Mouse (Mus musculus): Measurements from ENCODE around the gene Soga1.
A peak's percentile ranks its signal among the peaks of the same experiment; 100 is the strongest.

Gene Soga1

DNA sequence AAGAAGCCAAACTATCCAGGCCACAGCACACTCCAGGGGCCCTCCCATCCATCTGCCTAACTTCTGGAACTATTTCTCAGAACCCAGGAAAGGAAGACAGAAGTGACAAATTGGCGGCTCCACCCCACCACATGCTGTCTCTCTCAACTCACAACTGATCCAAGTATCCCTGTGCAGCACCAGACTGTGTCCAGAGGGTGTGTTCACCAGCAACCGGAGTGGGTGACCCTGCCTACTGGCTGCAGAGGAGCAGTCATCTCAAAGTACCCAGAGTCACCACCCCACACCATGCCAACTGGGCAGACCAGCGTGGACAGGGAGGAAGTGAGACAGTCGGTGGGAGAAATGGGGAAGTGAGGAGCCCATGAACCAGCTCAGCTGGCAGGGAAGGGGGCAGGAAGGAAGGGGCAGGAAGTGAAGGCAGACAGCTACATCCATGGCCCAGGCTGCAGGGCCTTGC, 15.8 kb downstream of the Soga1 start:
- no peak for DNase-seq (ENCODE audit: low spot score)

DNA sequence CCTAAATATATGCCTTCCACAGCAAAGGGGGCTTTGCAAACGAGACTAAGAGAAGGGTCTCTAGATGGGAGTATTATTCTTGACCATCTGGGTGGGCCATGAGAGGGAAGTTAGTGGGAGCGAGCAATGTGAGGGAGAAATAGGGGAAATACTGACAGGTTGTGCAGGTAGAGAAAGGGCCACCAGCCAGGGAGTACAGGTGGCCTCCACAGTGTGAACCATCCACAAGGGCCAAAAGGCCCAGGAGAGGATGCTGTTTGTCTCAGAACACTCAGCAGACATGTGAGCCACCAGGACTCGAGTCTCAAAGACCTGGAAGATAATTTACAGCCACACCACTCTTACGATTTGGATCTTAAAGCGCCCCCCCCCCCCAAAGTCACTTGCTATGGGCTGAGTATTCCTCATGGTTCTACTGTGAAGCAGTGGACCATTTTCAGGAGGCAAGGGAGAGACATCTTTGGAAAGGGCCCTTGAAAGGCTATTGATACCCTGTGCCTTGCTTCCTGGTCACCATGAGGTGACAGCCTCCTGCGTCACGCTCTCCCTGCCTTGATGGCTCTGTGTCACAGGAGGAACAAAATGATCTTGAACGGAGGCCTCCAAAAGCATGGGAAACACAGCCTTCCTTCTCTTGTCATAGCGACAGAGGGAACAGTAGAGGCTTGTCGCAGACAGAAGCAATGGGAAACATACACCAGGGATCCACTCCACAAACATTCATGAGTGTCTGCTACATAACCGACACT, 18.3 kb downstream of the Soga1 start:
- no peak for DNase-seq (ENCODE audit: low spot score)

DNA sequence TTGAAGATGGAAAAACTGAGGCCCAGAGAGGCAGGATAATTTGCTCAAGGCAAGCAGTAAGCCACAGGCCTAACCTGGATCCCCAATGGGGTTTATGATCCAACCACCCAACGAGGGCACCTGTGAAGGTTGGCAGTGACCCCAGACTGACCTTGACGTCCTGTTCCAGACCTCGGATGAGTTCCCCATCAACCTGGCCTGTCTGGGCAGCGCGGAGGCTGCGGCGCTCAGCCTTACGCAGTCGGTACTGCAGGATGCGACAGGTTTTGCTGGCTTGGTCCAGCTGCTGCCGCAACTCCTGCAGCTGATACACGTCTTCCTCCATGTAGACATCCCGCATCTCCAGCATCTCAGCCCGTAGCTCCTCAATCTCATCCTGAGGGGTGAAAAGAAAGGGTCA, 19.0 kb downstream of the Soga1 start:
- DNase-seq (ENCODE audit: low spot score), result no peak

DNA sequence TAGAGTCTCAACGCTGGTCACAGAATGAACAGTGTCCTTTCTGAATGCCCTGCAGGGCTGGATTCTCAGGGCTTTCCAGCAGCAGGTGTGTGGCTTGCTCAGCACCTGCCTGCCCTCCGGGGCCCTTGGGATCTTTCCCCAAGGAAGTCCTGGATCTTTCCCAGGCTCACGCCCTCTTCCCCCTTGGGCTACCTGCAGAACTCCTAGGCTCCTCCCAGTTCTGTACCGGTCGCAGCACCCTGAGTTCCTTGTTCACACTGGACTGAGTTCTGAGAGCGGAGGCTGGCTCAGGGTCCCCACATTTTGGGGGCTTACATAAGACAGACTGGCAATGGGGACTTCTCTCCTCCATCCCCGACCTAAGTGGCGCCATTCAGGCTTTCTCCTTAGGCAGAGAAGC, 19.9 kb downstream of the Soga1 start:
- no peak for DNase-seq (ENCODE audit: low spot score)

DNA sequence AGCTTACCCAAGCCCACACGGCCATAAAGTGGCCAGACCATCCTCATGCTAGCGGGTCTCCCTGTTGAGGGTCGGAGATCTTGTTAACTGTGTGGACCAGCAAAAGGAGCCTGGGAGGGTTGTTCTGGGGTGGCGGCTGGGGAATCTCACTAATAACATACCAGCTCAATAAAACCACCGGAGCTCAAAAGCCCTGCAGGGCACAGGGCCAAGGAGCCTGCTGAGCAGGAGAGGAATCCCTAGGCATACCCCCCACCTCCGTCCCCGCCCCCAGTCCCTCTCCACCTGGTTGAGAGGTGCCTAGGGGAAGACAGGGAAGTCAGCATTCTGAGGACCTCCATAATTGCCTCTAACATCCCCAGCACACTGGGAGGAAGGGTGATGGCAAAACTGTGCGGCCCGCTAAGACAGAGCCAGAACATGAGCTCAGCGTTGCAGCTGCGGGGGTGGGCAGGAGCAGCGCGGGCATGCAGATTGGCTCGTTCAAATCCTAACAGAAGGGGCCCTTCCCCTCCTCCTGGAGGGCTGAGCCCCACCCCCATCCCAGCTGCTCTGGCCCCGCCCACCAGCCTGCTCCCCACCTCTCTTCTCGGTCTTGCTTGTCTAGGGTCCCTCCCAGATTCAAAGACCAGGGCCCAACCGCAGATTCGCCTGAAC, 20.6 kb downstream of the Soga1 start:
- peak; percentile 62 for DNase-seq (ENCODE audit: low spot score)

DNA sequence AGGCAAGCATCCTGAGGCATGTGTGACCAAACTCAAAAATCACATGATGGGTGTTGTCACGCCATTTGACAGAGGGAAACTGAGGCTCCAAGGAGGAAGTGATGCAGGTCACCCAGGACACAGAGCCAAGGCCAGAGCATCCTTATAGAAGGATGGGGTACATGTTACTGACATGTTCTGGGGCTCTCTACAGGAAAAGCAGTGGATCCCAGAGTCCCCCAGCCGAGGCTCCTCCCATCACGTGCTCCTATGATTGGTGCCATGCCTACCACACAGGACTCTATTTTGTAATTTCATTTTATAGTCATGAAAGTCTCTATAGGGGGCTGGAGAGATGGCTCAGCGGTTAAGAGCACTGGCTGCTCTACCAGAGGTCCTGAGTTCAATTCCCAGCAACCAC, 21.3 kb downstream of the Soga1 start:
- no peak for DNase-seq (ENCODE audit: low spot score)

DNA sequence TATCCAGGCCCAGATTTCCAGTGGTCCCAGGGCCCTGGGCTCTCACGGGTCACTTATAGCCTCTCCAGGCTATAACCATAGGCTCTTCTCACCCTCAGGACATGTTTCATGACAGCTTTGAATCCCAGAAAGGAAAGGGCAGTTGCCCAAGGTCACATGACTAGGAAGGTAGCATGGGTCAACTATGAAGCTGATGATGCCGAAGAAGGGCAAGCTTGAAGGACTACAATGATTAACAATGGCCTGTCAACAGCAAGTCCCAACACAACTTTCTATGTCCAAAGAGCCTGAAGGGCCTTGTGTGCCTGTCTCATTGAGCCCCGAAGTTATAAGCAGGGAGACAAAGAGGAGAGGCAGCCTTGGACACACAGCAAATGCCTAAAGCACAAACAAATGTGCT, 21.9 kb downstream of the Soga1 start:
- DNase-seq (ENCODE audit: low spot score), result no peak

DNA sequence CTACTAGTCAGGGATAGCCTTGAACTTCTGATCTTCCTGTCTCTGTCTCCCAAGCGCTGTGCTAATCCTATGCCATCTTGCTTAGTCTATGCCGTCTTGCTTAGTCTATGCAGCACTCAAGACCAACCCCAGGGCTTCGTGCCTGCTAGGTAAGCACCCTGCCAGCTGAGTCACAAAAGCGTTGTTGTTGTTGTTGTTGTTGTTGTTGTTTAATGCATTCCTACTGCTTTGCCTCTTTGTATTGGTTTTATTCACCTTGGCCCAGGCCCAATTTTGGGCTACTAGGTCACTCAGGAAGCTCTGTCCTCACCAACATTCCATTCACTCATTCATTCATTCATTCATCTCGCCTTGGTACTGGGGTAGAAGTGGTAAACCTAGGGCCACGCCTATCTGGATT, 23.3 kb downstream of the Soga1 start:
- DNase-seq (ENCODE audit: low spot score), result no peak

DNA sequence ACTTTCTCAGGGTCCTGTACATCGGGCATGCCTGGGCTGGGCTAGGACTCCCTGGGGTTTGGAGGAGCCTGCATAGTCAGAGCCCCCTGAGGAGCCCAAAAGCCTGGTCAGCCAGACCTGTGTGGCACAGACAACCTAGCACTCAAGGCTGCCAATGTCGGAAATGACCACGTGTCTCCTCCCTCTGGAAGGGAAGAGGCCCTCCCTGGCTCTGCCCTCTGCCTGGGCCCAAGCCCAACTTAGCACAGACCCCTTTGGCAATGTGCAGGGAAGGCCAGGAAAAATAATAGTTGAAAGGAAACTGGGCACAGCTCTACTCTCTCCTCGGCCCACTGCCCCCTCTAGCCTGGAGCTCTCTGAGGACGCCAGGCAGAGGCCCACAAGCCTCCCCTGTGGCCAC, 24.2 kb downstream of the Soga1 start:
- DNase-seq (ENCODE audit: low spot score), result no peak

DNA sequence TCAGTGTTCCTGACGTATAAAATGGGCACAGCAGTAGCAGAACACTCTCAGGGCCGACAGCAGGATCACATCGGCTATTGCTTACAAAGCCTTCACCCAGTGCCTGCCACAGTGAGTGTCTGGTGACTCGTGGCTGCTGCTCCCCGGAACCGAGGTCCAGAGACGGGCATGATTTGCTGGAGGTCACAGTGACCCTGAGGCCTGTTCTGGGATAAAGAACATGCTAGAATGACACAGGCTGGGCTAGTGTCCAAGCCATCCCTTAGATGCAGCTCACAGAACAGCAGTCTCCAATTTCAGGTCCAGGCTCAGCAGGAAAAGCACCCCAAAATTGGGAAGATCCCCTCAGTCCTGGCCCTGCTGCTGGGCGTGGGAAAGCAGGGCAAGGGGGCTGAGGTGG, 24.8 kb downstream of the Soga1 start:
- no peak for DNase-seq (ENCODE audit: low spot score)

DNA sequence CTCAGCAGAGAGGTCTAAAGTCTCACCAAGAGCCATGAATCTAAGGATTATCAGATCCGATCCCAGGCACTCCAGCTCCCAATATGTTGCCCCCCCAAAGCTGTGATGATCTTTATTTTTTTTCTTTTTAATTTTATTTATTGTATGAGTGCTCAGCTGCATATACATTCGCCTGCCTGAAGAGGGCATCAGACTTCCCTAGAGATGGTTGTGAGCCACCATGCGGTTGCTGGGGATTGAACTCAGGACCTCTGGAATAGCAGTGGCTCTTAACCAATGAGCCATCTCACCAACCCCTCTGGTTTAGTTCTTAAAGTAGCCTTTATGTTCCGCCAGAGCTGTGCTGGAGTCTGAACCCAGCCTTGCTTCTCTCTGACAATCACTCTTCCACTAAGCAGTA, 25.3 kb downstream of the Soga1 start:
- no peak for DNase-seq (ENCODE audit: low spot score)

DNA sequence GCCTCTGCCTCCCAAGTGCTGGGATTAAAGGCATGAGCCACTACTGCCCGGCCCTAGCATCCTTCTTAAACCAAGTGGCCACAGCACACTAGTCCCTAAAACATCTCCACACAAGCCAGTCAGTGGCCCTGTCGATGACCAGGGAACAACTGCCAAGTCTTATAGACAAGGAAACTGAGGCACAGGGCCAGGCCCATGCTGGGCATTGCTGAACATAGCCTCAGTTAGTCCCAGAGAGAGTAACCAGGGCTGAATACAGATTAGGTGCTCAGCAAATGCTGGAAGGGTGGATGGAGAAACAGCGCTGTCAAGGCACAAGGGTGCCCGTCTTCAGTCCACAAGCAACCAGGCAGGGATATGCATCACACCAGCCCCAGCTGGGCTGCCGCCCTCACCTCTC, 25.9 kb downstream of the Soga1 start:
- DNase-seq (ENCODE audit: low spot score), result no peak

DNA sequence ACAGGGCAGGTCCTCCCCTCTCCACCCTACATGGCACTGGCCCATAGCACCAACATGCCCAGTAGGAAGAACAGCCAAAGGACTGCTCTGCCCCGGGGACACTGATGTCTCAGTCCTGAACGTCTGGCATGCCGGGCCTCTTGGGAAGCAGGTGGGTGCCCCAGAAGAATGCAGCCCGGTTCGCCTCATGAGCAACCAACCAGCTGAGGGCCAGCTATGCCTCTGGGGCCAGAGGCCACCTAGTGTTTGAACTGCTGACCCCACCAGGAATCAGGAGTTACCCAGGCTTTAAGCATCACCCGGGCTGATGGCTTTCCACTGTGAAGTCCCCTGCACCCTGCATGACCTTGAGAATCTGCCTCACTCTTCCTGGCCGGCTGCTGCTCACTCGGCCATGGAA, 26.6 kb downstream of the Soga1 start:
- DNase-seq (ENCODE audit: low spot score), result no peak

DNA sequence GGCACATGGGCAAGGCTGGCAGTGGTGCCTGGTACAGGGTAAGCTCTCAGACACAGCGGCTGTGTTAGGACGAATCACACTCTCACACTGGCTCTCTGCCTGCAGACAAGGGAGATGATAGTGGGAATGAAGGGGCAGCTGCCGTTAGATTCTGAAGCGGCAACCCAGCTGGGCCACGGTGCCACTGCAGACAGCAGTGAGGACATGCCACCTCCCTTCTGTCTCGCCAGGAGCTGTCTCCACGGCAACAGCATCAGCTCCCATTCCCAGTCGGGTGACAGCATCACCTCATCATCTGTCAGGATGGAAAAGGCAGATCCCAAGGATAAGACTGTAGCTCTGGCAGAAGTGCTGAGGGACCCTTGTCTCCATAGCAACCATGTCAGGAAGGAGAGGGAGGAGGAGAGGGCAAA, 29.2 kb downstream of the Soga1 start:
- DNase-seq (ENCODE audit: low spot score), result peak; percentile 92

DNA sequence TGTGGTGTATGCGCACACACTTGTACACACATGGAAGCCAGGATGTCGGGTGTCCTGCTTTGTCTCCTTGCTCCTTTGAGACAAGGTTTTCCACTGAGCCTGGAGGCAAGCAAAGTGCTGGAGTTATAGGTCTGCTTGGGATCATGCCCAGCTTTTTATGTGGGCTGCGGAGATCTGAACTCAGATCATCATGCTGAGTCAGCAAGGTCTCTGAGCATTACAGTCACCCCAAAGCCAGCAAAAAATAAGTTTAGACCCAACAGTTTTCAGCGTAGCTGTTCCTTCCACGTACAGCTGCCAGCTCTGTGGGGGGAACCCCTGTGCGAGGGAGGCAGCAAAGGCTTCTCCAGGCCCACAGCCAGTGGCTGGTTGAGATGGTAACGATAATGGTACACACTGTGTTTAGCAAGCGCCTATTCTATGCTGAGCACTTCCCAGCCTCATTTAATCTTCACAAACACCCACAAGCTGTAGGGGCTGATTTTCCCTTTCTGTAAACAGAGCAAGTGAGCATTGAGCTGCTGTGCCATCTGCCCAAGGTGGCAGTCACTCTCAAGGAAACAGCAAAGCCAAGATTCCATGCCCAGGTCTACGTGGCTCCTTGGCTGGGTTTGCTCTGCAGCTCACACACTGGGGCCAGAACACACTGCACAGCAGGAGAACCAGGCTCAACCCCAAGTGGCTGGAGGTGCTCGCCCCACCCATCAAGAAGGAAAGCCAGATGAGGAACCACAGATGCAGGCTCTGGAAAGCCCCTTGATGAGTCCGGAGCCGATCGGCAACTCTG, 30.5 kb downstream of the Soga1 start:
- no peak for DNase-seq (ENCODE audit: low spot score)

DNA sequence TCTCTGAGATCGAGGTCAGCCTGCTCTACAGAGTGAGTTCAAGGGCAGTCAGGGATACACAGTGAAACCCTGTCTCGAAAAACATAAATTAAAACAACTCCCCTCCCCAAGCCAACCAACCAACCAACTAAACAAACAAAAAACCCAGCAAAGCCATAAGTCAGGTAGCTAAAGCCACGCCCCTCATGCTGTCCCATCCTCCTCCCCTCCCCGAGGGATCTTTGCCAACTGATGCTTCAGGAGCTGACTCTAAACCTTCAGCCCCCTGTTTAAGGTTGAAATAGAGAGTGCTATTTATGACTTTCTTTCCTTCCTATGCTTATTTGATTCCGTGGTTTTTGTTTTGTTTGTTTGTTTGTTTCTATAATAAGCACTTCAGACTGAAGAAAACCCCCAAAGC, 32.1 kb downstream of the Soga1 start:
- no peak for DNase-seq (ENCODE audit: low spot score)

DNA sequence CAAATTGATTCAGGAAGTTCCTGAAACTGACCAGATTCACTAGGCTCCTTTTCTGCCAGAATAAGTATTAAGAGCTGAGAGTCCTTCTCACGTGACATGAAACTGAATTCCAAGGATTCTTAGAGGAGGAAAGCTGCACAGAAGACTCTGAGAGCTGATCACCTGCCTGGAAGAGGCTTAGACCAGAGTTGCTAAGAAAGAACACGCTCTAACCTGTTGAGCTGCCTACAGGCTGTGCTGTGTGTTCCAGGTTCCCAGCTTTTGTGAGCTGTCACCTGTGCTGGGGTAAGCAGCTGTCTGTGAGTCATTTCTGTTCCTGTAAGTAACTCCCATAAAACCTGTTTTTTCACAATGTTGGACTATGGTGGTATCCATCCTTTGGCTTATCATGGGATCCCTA, 33.1 kb downstream of the Soga1 start:
- DNase-seq (ENCODE audit: low spot score), result no peak

DNA sequence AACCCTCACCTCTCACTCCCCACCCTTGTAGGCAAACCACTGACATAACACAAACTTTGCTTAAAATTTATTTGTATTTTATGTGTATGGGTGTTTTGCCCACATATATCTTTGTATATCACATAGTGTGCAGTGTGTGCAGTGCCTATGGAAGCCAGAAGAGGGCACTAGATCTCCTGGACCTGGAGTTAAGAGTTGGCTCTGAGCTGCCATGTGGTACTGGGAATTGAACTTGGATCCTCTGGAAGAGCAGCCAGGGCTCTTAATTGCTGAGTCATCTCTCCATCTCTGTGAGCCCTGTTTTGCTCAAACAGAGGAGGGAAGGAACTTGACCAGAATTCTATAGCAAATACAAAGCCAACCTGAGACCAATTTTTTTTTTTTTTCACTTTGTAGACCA, 35.1 kb downstream of the Soga1 start:
- DNase-seq (ENCODE audit: low spot score), result no peak

DNA sequence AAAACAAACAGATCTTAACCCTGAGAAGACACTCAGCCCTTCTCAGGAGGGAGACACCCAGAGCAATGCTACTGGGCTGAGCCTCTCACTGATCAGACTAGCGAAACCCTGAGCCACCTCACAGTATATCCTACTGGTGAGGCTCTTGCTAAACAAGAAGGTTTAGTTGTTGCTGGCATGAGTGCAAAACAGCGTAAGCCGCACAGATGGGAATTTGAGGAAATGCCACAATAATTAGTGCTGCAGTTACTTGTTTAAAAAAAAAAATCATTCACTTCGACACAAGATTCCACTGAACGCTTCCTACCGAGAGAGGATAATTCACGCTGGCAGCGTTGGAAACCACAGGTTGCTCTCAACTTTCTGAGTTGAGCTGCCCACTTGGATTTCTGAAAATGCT, 35.5 kb downstream of the Soga1 start:
- no peak for DNase-seq (ENCODE audit: low spot score)

DNA sequence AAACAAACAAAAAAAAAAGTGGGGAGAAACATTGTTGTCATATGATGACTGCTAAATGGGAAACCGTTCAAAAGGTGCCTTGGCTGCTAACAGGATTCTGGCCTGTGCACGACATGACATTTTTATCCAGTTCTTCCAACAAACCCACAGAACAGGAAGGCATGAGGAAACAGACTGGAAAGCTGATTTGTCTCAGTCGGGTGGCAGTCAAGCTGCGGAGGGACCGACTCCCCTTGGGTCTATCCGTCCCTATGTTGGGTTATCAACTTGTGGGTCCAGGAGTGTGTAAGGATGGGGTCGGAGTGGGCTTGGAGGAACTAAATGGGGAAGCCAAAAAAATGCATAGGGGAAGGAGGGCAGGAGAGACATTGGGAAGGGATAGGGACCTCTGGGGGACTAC, 37.6 kb downstream of the Soga1 start:
- no peak for DNase-seq (ENCODE audit: low spot score)

DNA sequence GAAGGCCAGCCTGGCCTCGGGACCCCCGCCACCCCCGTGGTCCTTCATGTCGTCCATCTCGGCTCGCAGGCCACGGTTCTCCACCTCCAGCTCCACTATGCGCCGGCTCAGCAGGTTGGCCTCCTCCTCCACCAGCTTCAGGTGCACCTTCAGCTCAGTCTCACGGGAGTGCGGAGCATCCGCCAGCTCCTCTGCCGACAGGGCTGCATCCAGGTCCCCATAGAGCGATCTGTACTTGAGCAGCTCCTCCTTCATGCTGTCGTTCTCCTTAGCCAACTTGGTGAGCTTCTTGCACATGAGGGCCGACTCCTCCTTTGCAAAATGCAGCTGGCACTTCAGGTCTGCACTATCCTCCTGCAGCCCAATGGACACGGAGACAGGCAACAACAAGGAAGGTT, 38.4 kb downstream of the Soga1 start:
- DNase-seq (ENCODE audit: low spot score), result no peak

DNA sequence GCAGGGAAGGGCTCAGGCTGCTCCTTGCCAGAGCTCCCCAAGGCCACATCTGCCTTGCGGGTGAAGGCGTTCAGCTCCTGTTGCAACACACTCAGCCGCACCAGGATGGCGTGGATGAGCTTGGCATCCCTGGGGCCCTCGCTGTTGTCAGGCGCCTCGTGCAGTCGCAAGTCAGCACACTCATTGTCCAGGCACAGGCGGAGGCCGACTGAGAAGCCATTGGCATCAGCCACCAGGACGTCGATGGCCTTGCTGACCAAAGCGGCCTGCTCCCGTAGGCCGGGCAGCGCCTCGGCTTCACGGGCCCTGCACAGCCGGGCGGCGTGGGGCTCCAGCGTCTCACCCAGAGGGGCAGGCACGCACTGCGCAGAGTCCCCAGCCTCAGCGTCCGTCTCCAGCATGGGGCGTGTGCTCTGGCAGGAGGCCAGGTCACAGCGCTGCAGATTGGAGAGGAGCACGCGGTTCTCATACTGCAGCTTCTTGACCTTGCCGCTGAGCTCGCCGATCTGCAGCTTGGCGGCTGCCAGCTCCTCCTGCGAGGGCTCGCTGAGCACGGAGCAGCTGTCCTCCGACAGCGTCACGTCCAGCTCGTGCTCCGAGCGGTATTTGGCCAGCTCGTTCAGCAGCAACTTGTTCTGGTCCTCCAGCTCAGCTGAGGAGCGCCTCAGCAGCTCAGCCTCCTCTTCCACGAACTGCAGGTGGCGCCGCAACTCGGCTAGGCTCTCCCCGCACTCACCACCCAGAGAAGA, 39.0 kb downstream of the Soga1 start:
- DNase-seq (ENCODE audit: low spot score), result no peak

All from MN1 (cell line).